Mouse (Mus musculus) leukemia stem cell, adult 10-12 weeks (primary cell): ENCODE data around the gene Sncb. TPM values are rescaled to one million over a fixed set of nuclear protein-coding genes. Genes with fewer than 3 reads are reported as not detected.

Experiments used
- polyA plus RNA-seq: library from polyadenylated mRNA; stranded (reverse); fragments of >175 nt; gene quantifications from 2 replicates; pipeline ENCODE4 v1.2.3, GENCODE M21; 2012; ENCODE audit warnings: low replicate concordance

The Sncb gene
- 0.30 TPM in 1 of 2 replicates, not detected in the other for polyA plus RNA-seq

GRCm38 (mm10) chr13:54766192-54766768 lies at the start of gene Sncb:
Sncb (minus strand) TSS chr13:54766595.

DNA sequence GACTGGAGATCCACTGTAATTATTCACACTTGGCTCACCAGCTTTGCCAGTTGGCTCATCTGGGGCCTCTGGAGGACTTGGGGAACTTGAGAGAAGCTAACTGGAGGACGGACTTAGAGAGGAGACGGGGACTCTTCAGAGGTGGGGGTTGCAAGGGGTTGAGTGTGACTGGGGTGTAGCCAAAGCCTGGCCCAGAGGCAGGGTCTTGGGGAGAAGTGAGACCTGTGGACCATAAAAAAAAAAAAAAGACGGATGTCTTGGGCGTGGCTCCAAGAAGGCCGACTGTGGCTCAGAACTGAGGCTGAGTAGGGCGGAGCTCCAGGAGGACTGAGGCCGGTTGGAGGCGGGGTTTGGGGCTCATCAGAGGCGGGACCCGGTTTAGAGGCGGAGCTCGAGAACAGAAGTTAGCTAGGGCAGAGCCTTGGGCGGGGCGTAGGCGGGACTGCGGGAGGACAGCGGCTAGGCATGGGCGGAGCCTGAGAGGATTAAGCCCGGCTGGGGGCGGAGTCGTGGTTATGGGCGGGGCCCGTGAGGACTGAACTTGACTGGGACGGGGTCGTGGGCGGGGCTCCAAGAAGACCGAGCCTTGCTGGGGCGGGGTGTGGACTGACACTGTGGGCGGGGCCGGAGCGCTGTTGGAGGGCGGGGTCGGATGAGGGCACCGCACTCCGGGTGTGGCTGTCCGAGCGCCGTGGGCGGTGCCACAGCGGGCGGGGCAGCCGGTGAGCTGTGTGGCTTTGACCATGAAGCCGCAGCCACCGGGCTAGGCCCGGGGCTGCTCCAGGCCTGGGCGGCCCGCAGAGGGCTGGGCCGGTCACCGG lies 22.6 kb upstream of the Sncb start, which contains the start of gene Tspan17:
TSS of gene Tspan17 (plus strand) at position 638 of the 821 bp plus-strand sequence.

GRCm38 (mm10) chr13:54783698-54784097 lies 17.3 kb upstream of the Sncb start, which contains the start of gene Eif4e1b:
Eif4e1b (plus strand) TSS chr13:54783998.

DNA sequence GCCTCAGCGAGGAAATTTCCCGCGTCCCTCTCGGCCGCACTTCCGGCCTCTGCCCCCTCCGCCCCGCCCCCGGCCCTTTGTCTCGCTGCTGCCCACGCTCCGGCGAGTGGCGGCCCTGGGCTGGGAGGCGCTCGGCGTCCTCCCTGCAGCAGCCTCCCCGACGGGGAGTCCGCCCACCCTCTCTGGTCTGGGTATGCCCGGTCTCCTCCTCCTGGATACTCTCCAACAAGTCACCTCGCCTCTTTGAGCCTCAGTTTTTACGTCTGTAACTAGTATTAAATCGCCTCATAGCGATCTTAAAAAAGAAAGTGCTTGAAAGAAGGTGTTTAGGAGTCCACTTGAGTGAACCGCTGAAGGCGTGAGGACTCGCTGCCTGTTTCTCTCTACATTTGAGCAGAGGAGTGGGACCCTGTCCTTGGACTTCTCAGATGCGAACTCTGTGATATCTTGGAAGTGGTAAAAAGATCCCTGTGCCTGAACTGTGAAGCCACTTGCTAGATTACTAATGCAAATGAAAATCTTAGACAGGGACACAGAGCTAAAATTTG lies 16.5 kb downstream of the Sncb start, which contains the start of gene Gprin1:
TSS of gene Gprin1 (minus strand) at position 11 of the 548 bp plus-strand sequence.

Other genes with a start within 250 kb of the Sncb start
- gene 4833439L19Rik, start 201.2 kb downstream of the Sncb start, polyA plus RNA-seq: 18.6 and 39.3 TPM in 2 replicates
- gene Arl10, start 191.6 kb downstream of the Sncb start, polyA plus RNA-seq: 4.3 and 5.5 TPM in 2 replicates
- 14.1 and 16.2 TPM in 2 replicates for gene Nop16, start 176.5 kb downstream of the Sncb start, polyA plus RNA-seq
- 6.4 and 56.9 TPM in 2 replicates for gene Higd2a, start 176.4 kb downstream of the Sncb start, polyA plus RNA-seq
- 40.3 and 97.6 TPM in 2 replicates for gene Cltb, start 155.3 kb downstream of the Sncb start, polyA plus RNA-seq
- 8.7 and 14.0 TPM in 2 replicates for gene Faf2, start 144.8 kb downstream of the Sncb start, polyA plus RNA-seq
- 469 and 478 TPM in 2 replicates for gene Rnf44, start 72.7 kb downstream of the Sncb start, polyA plus RNA-seq
- not detected in 2 replicates for gene Cdhr2, start 65.1 kb downstream of the Sncb start, polyA plus RNA-seq
- gene Gprin1, start 16.7 kb downstream of the Sncb start, polyA plus RNA-seq: not detected in 2 replicates
- gene Eif4e1b, start 17.4 kb upstream of the Sncb start, polyA plus RNA-seq: 0.09 TPM in 1 of 2 replicates, not detected in the other
- gene Tspan17, start 22.8 kb upstream of the Sncb start, polyA plus RNA-seq: 2.2 and 2.8 TPM in 2 replicates
- 0.96 and 1.5 TPM in 2 replicates for gene Unc5a, start 182.8 kb upstream of the Sncb start, polyA plus RNA-seq